Mouse (Mus musculus): ENCODE measurements at regions not wholly inside any gene's neighbourhood (a gene's known extent, or its start where the extent isn't known, plus 50 kb on each side); places are given as distances from the start of the nearest gene placed in this dataset.

DNA sequence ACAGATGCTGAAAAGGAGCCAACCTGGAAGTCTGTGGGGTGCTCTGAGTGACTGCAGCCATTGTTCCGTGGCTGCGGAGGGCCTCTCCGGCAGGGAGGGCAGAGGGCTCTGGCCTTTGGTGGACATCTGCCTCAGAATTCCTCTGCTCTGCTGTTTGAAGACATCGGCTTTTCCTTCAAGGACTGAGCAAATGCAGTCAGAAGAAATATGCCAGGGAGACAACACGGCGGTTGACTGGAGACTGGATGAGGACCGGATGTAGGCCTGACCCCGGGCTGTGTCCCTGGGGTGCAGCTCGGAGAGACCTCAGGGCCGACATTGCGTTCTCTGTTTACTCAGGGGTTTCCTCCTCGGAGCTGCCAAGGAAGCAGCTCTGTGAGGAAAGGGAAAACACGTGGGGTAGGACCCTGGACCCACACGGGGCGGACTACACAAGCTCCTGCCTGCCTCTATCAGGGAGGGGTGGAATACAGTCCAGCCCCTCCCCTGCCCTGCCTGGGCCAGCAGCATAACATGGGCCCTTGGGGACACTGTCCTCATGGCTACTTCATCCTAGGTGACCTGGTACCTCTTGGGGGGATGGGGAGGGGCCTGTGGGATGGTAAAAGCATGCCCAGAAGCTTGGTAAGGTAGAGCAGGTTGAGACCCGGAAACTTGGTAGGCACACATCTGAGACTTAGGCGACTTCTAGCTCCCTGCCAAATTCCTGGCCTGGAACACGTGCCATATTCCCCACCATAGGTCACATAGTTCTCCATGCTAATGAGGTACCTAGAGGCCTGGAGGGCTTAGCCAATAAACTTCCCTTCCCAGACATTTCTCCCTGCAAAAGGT lies 72.1 kb upstream of the Itga6 start:
- ATAC-seq (ENCODE audit: extremely low read depth, insufficient number of reproducible peaks, low FRiP score, poor library complexity, severe bottlenecking) = no peak

DNA sequence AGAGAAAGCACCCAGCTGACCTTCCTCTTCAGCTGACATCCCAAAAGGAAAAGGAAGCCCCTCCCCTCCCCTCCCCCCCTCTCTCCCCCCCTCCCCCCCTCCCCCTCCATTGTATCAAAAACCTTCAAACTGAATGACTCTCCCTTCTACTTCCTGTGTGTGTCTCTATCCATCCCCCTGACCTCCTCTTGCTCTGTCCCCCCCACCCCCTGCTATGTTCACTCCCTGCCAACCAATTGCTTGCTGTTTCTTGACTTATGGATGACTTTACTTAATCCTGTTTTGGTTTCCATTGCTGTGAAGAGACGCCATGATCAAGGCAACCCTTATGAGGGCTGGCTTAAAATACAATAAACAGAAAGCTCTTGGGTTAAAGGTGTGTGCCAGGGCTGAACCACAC lies 64.7 kb upstream of the Itga6 start:
- ATAC-seq (ENCODE audit: extremely low read depth, insufficient number of reproducible peaks, low FRiP score, poor library complexity, severe bottlenecking) = no peak

DNA sequence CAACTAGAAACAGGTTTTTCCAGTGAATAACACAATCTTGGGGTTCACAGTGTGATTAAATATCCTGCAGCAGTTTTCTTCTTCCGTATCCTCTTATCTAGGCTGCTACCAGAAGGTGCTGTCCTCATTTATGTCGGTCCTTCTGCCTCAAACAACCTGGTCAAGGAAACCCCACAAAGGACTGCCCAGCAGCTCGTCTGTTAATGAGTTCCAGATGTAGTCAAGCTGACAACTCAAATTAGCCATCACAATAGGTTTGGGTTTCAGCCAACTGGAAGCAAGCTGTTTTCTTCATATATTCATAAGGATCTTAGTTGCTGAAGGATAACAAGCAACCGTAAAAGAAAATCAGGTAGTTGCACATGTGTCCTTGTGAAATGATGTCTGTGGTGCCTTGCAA lies 64.3 kb upstream of the Itga6 start:
- ATAC-seq (ENCODE audit: extremely low read depth, insufficient number of reproducible peaks, low FRiP score, poor library complexity, severe bottlenecking) = no peak

DNA sequence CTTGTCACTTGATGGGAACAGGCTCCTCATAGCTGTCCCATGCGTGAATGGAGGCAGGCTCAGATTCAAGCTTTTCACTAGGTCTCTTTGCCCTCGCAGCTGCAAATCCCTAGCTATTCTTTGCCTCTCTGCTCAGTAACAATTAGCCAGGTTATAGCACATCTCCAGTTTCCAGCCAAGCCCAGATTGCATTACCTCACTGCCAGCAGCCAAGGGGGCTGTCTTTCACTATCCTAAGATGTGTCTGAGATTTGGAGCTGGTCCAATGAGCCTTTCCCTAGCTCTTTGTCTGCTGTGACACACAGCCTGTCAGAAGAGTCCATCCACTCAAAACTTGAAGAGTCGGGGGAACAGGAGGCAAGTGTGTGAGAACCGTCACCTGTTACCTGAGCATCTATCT lies 62.0 kb upstream of the Itga6 start:
- ATAC-seq (ENCODE audit: extremely low read depth, insufficient number of reproducible peaks, low FRiP score, poor library complexity, severe bottlenecking) = no peak

DNA sequence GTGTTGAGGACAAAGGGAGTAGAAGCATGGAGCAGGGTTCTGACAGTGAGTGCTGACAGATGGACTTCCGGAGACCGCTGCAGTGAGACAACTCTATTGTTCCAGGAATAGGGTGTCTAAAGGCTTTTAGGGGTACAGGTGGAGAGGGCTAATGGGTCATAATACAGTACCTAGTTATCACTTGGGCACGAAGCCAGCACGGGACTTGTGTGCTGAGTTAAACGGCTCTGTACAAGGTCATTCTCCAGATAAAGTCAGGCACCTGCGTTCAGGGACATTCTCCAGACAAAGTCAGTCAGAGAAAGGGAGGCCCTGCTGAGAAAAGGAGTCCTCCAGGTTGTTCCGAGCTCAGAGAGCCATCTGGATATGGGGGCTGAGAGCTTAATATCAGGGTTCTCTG lies 60.2 kb upstream of the Itga6 start:
- no peak for ATAC-seq (ENCODE audit: extremely low read depth, insufficient number of reproducible peaks, low FRiP score, poor library complexity, severe bottlenecking)

DNA sequence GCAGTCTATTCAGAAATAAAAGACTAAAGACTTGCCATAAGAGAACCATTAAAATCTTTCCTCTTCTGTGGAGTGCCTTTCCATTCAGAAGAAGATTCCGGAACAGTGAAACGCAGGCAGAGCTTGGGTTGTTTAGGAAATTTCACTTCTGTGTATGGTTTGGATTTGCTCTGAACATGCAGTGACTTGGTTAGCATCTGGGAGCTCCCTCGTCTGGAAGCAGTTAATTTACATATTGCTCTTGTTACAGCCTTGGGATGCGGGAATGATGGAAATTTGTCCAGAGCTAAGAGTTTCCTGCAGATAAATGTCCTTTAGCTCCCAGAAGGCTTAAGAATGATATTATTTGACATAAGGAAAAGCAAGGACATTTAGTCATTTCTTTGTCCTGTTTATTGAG lies 56.4 kb upstream of the Itga6 start:
- ATAC-seq (ENCODE audit: extremely low read depth, insufficient number of reproducible peaks, low FRiP score, poor library complexity, severe bottlenecking) = no peak

DNA sequence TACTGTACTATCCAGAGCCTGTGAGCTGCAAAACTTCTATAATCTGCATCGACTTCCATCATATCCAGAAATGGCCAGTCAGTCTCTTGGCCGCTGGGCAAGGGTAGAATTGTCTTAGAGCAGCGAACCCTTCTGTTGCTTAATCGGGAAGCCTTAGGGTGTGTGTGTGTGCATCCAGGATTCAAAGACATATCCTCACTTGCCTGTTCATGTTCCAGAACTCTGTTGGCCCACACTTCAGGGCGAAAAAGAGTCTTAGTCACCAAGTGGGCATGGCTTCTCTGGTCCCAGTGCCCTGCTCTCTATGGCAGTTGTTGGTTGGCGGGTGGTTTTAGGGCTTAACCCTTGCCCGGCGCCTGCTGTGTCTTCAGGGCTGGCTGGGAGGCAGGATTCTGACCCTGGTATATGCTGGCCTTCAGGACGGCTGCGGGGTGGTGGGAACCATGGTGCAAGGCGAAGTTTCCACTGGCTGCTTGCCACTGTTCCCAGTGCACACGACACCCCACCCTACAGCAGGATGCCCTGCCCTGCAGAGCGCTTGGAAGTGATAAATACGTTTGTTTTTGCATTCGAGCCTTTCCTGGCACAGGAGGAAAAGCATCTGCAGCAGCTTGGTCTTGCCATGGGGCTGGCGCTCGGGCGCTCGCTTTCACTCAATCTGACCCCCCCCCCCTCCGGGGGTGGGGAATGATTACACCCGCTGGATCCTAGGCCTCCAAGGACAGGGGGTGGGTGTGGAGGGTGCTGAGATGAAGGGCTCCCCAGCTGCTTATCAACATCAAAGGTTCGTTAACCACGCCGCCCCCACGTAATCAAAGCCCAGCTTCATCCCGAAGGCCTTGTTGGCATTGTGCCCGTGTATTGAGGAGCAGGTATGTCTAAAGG lies 54.9 kb upstream of the Itga6 start:
- ATAC-seq (ENCODE audit: extremely low read depth, insufficient number of reproducible peaks, low FRiP score, poor library complexity, severe bottlenecking) = no peak

DNA sequence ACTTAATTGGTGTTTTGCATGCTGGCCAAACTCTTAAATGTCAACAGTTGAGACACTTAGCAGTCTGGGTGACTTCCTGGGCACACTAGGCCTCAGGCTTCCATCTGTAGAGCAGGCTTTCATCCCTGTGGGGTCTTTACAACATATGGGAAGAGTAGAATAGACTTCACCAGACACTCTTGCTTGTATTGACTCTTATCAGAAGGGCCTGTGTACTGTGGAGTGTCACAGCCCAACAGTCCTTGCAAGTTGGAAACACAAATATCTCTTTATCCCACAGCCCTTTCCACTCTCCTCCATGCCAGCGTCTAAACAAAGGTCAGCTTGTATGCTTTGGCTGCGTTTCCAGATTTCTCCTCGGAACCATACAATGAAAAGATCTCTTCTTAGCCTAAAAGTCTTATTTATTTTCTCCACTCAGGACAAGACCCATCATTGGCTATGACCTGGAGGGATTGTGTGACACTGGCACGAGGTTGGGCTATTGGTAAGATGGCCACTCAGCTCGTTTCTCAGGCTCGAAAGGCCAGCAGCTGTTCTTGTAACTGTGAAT lies 50.6 kb upstream of the Itga6 start:
- no peak for ATAC-seq (ENCODE audit: extremely low read depth, insufficient number of reproducible peaks, low FRiP score, poor library complexity, severe bottlenecking)
